Mouse (Mus musculus) heart, adult 9 months (tissue): ENCODE data around the gene Stac.
A peak's percentile ranks its signal among the peaks of the same experiment; 100 is the strongest.

Source experiments
- DNase-seq, 2 experiments: peaks; one replicate each; pipeline ENCODE4 v3.0.0; 2022; ENCODE audit warnings: low spot score in 2 of 2

The Stac gene

DNA sequence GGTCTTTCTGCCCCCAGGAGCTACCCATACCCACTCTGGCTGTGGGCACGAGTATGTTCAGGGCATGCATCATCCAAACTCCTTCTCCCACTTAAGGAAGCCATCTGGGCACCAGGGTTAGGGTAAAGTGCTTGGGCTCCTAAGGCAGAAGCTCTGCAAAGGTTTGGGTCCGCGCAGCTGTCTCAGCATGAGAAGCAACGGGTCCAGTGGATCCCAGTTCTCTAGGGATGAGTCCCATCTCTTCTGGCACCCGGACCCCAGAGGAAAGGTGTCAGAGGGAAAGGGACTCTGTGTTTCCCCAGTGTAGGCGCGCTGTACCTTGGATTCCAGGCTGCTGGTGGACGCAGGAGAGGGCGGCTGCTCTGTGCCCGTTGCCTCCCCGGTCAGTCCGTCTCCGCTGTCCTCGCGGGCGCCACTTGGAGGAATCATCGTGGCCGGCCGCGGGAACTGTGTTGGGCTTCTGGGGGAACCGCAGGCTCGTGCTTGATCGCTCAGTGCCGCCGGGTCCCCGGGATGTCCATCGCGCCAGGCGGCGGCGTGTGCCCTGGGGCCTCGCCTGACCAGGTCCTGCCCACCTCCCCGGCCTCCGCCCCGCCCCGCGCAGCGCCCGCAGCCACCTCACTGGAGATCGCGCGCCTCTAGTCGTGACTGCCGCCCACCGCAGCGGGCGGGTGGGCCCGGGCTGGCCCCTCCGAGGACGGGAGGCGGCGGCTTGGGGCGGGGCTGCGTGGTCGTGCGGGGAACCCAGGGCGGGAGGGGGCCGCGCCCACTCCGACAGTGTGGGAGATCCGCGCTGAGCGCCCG is at the start of gene Stac:
Gene Stac (minus strand): TSS at position 669 of the 804 bp plus-strand sequence.
- DNase-seq: no peak

DNA sequence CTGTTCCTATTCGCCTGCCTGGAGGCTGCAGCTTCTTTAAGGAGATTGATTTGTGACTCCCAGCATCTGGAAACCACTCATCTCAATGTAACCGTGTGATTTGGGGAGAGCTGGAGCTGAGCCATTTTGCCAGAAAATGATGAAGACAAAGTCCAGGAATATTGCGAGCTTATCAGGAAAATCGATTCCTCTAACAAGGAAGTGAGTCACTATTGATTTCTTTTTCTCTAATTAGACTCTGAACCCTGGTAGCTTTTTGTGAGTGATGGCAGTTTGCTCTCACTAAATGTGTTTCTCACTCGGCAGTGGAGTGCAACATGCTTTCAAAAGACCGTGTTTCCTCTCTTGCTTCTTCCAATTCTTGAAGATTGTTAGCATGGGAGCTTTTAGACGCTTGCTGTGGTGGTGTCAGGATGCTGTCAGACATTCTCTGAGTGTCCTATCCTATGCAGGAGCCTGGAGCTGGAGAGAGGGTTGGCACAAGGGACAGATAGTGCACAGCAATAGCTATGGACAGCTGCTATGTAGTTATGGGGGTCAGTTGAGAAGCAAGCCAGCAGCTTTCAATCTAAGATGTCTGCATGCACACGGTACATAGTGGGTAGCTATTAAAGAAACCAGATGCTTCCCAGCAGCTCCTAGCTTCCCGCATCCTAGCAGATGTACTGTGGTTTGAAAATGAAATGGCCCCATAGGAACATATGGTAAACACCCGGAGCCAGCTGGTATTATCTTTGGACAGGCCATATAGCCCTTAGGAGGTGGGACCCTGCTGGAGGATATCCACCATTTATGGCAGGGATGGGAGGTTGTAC is 49.5 kb upstream of the Stac start:
- DNase-seq: no peak

DNA sequence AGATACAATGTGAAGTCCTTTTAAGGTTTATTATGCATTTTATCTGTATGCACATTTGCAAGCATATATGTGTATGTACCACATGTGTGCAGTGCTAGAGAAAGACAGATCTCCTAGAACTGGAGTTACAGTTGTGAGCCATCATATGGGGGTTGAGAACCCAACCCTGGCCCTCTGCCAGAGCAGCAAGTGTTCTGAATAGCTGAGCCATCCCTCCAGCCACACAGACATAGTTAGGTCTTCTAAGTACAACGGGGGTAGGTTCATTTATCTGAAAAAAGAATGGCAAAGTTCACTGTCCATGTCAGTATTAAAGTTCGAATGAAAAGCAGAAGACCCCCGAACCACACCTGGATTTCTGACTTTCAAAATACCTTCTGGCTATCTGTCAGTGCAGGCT is 48.9 kb upstream of the Stac start:
- DNase-seq: no peak

DNA sequence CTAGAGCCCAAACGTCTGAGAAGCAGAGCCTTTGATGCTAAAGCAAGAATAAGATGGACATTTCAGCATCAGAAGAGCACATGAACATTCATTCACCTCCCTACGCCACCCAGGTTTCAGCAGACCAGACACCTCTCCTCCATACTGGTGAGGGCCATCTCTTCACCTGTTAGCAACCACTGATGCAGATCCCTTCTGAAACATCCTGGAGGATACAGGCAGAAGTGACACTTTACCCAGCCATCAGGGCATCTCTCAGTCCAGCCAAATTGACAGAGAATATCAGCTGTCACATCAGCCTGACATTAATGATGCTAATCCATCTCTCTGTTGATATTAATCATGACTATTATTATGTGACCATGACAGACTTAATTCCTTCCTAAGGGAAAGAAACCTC is 47.6 kb upstream of the Stac start:
- DNase-seq: no peak

DNA sequence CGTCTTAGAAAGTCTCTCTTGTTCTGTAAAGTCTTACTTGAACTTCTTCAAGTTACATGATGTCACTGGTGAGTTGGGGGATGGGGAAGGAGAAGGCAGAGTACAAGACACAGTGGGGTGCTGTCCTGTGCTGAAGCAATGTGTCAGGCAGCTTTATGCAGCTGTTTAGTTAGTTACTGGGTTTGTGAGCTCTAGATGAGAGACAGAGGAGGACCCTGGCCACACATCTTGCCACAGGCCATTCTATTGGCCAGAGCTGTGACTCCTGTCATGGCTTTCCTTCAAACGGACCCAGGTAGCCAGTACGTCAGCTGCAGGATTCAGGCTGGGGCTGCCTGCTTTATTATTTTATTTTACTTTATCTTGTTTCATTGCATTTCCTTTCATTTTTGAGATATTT is 45.8 kb upstream of the Stac start:
- DNase-seq: no peak

DNA sequence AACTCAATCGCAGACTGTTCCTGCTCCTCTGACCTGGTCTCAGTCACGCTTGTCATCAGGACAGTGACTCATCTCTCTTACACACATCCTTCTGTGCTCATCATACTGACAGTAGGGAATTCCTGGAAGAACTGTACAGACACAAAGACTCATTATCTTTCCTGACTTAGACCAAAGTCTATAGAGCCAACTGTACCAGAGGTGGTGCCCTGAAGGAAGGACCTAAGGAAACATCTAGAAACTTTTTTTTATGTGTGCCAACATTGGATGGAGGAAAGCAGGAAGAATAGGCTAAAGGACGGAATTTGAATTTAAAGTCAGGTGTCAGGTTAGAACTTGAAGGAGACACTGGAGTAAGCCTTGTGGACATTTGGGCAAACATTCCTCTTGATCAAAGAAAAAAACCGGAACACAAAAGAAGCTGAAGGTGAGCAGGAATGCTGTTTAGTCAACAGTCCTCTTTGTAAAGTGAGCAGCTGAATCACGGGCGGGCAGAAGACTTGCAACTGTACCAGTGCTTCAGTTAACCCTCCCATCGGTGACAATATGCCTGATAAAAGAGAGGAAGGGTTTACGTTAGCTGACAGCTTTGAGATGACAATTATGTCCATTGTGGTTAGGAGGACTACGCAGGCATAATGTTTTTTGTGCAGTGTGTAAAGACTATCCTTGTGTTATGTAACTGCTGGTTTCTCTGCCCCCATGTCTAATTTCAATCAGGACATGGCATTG is 42.0 kb upstream of the Stac start:
- DNase-seq: no peak

DNA sequence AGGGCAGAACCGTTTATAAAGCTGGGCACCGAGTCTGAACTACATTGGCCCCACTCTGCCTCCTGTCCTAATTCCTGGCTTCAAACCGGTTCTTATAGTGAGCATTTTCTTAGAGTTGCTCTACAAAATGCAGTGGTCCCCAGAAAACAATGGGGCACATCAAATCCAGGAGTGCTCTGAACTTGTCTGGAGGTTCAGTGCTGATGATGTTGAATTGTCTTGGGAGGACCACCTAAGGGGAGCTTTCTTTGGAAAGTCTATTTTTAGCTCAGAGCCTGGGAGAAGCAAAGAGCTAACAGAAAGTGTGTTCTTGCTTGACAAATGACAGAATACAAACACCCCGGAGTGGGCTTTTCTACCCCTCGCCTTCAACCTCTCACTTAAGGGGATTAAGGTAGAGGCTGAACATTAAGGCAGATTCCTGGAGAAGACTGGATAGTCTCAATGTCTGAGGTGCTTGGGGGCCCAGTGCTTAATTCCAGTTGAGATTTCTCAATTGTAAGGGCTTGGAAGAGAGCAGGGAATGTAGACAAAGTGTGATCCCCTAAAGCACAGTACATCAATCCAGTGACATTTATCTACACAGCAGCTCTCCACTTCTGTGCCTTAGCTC is 34.9 kb upstream of the Stac start:
- no peak for DNase-seq

DNA sequence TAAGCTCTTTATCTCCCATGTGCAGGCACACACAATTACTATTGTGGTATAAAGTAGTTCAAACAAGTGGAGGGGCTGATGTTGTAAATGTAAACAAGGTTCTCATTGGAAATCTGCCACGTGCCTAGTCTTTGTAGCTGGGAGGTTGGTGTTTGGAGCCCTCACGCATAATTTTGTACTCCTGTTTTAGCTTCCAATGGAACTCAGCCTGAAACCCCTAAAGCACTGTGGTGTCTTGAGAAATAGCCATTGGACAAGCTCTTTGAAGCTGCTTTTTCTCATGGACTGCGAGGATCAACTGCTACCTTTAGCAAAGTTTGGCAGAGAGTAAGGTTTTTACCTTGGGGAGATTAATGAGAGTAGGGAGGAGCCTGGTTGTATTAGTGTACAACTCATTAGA is 24.3 kb upstream of the Stac start:
- DNase-seq: no peak

DNA sequence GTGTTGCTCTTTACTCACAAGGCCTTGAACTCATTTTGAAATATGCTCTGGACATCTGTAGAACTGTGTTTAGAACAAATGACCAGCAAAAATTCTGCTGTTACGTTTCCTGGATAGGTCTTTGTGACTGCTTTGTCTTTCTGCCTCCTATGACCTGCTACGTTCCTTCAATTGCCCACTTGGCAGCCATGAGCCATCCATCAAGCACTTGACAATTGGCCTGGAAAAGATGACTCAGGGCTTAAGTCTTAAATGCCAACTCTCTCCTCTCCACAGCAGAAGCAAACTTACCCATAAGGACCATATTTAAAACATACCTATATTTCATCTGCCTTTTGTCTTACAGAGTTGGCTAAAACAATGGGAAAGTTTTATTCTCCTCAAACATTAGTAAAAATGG is 10.0 kb upstream of the Stac start:
- peak in 1 of 2 experiments; percentile 21 for DNase-seq

DNA sequence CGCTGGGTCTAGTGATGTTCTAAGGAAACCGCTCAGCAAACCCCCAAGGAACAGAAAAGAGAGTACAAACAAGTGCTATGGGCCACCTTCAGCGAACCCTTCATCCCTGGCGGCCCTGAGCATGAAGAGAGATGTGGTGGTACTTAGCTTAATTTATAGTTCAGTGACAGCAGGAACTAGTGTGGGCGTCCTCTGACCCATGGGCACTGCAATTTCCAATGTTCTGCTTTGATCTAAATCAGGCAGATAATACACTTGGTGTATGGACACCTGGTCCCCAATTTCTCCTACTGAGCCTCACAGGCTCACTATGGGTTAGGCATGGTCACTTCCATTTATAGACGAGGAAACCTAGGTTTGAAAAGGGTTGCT is 322 bp upstream of the Stac start:
- DNase-seq: no peak

DNA sequence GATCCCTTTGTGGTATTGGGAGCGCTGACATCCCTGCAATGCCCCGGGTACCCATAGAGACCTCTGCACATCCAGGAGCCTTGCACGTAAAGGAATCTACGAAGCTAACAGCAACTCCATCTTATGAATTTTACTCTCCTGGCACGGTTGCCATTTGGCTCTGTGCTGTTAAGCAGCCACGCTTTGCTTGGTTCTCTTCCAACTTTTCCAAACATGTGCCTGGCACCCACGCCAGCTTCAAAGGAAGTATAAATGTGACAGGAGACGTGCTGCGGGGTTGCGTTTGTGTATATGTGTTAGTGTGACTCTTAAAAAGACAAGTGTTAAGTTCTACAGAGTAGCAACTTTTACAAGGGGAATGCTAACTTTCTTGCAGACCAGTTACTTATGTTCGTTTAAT is 1.0 kb downstream of the Stac start:
- no peak for DNase-seq

DNA sequence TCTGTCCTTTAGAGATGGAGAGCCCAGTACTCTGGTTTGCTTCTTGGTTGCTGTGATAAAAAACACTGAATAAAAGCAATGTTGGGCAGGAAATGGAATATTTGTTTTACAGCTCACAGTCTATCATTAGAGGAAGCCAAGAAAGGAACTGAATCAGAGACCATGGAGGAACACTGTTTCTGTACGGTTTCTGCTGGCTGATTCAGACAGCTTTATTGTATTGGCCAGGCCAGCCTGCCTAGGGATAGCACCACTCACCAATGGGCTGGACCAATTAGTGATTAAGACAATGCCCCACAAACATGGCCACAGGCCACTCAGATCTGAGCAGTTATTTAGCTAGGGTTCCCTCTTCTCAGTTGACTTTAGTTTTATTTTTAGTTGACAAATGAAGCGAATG is 6.0 kb downstream of the Stac start:
- no peak for DNase-seq

DNA sequence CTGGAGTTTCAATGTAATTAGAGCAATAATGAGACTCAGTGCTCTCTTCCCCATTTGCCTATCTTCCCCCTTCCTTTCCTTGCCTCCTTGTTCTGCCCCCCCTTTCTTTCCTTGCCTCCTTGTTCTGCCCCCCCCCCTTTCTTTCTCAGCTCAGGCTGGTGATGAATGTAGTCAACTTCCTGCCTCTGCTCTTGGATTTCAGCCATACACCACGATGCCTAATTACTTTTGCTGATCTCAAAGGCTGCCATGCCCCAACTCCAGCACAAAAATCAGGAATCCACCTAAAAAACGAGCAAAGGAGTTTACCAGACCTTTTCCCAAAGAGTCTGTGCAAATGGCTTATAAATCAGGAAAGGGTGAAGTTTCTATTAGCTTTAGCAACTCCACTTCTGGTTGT is 10.6 kb downstream of the Stac start:
- DNase-seq: no peak

DNA sequence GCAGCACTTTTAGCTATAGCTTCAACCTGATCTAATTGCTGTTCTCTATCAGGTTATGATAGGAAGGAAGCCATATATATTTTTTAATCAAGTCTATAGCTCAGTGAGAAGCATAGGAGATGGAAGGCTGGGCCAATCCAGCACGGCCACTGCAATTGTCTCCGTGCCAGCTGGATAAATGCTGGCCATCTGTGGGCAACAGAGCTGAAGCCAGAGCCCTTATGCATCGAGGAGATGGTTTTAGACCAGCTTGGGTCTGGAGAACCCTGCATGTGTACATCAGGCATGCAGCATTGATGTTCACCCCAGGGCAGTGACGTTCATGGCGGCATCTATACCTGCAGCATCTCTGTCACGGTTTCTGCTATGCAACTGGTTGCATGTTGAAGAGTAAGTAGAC is 20.3 kb downstream of the Stac start:
- DNase-seq: no peak

DNA sequence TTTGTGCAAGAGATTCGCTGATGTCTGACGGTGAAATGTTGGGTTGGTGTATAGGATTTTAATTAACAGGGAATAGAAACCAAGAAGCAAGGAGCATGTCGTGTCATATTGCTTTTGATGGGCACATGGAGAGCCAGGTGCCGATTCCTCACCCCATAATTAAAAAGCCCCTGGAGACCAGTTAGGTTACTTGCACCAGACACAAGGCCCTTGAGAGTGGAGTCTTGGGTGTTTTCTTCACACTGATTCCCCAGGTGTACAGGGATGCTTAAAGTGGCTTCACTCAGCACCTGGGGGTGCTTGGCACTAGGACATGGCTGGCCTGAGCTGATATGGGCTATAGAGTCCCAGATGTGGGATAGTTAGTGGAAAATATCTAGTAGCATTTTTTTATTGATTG is 35.1 kb downstream of the Stac start:
- DNase-seq: no peak

DNA sequence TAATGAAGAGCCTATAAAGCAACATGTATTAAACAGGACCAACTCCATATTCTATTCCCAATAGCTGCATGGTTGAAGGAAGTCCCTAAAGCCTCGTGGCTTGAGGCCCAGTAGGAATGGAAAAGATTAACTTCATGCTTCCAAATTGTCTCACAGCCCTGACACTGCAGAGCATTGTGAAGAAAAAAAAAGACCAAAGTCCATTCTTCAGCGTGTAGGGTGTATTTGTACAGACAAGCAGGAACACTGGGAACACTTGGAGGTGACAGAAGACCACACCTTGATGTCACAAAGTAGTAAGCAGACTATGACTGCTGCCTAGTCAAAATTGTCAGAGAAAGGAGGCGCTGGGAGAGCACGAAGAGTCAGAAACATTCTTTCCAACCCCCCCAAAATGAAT is 45.9 kb downstream of the Stac start:
- no peak for DNase-seq

DNA sequence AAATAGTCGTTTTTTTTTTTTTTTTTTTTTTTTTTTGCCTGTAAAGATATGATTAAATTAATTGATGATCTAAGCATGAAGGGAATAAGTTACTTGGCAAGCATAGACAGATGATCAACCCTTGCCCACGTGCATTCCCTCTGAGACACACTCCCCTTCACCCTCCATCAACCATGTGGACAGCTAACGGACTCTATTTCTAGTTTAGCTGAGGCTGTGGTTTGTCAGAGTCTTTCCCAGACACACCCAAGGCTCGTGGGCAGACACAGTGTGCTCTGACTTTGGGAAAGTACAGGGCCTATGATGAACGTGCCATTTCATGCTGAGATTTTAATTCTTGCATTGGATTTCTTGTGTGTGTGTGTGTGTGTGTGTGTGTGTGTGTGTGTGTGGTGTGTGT is 46.8 kb downstream of the Stac start:
- DNase-seq: no peak

DNA sequence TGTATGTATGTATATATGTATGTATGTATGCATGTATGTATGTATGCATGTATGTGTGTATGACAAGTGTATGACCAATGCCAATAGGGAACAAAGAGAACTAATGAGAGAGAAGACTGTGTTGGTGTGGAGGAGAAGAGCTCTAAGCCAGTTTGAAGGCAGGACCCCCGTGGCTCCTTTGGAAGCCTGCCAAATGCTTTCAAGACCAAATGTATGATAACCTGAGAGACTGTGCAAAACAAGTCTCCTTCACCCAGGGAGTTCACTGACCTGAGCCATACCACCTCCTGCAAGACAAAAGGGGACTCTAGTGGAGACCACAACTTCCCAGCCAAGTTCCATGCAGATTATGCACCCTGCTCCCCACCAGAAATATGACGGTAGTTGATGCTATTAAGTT is 52.5 kb downstream of the Stac start:
- DNase-seq: no peak

DNA sequence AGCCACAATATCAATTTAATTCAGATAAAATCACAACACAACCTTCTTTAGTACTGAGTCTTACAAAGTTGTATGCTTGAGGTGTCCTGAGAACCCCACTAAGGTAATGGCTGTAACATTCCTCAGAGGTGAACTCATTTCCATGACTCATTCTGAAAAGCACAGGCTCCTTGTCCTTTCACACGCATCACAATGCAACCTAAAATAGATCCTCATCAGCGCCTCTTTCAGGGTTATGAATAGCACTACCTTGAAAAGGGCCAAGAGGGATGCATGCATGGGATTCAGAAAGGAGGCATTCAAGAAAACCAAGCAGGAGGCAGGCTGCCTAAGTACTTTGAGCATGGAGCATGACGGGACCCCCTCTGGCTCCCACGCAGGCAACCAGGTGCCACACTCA is 57.3 kb downstream of the Stac start:
- DNase-seq: no peak

DNA sequence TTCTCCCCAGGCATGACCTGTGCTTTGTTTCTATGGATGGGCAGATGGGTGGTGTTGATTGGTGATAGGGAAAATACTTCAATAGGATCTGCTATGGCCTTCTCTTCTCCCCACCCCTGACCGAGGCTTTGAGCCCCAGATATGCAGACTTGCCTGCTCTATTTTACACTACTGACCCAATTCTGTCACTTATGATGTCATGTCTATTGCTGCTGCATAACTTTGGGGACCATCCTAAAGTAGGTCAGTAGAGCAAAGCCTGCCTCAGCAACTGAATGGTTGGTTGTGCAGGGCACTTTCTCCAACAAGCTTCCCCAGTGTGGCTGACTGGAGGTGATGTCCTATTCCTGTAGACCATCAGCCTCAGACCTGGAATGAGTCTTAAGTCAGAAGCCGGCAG is 69.0 kb downstream of the Stac start:
- DNase-seq: no peak

DNA sequence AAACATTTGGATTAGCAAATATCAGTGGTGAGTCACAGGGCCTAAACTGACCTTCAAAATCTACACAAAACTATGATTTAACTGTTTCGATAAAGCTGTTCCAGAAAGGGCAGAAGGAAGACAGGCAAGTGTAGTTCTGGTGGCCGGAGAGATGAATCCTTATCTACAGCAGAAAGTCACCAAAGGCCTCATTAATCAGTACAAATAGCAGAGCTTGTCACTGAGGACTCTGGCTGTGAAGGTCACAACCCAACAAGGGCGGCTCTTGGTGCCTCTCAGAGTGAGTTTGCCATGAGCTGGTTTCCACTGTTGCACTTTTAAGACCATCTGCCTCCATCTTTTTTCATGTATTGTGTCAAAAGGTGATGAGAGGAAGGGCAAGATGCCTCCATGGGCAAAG is 78.8 kb downstream of the Stac start:
- no peak for DNase-seq

DNA sequence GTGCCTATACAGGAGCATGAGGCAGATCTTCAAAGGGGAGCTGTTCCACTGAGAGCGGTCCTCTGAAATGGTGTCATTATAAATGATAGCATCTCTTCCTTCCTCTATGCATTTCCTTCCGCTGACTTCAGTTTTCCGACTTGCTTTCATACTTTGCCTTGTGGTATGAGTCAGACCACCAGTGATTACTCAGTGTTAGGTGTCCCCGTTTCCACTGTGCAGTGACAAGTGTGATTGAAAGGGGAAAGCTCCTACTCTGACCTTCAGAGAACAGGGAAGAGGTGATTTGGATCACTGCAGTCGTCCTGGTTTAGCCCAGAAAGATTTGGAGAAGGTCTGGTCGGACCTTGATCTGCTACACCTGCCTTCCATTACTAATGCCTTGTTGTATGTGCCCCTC is 81.4 kb downstream of the Stac start:
- no peak for DNase-seq
